Mouse (Mus musculus) CD4-positive, CD25-positive, alpha-beta regulatory T cell, adult 4 months (primary cell): ENCODE data around the gene Zfp689. TPM values are rescaled to one million over a fixed set of nuclear protein-coding genes. Genes with fewer than 3 reads are reported as not detected.

ENCODE experiments used
- ATAC-seq: one replicate; pipeline ENCODE4 v1.8.0; 2017
- polyA plus RNA-seq, 2 experiments: library from polyadenylated mRNA; unstranded; fragments of 100-300 nt; shearing (Covaris generic); gene quantifications; one replicate each; pipeline ENCODE4 v1.2.1; 2017

Zfp689 gene
- polyA plus RNA-seq, 2 experiments from 2014 or later, result 5.6 to 7.9 TPM

- ATAC-seq, result no peak
Measured at GRCm38 (mm10) chr7:127400355-127400754, 48.6 kb downstream of the Zfp689 start.

GRCm38 (mm10) chr7:127393944-127394333 lies 55.0 kb downstream of the Zfp689 start:
- no peak for ATAC-seq

- peak; percentile 94 for ATAC-seq
Measured at GRCm38 (mm10) chr7:127393157-127393943, 55.6 kb downstream of the Zfp689 start, which contains the start of gene E430018J23Rik. TSS of gene E430018J23Rik (minus strand) at chr7:127393629.

- no peak for ATAC-seq
Measured at GRCm38 (mm10) chr7:127392251-127392824, 56.6 kb downstream of the Zfp689 start.

Other genes starting within 250 kb of the Zfp689 start
- 10 to 100 TPM; 12.5 to 18.4 TPM for gene Tbc1d10b, start 240.7 kb downstream of the Zfp689 start, polyA plus RNA-seq
- 10 to 100 TPM; 25.4 to 31.5 TPM for gene Mylpf, start 240.3 kb downstream of the Zfp689 start, polyA plus RNA-seq
- gene Zfp553, start 216.1 kb downstream of the Zfp689 start, polyA plus RNA-seq, result 1 to 10 TPM; 6.6 to 7.9 TPM
- gene Sept1, start 216.0 kb downstream of the Zfp689 start, polyA plus RNA-seq, result 100 to 1,000 TPM; 819 to 912 TPM
- 1 to 10 TPM; 1.3 to 1.6 TPM for gene Zfp771, start 204.9 kb downstream of the Zfp689 start, polyA plus RNA-seq
- gene Dctpp1, start 188.4 kb downstream of the Zfp689 start, polyA plus RNA-seq, result 10 to 100 TPM; 39.7 to 50.1 TPM
- 10 to 100 TPM; 17.3 to 23.4 TPM for gene Sephs2, start 175.1 kb downstream of the Zfp689 start, polyA plus RNA-seq
- 100 to 1,000 TPM; 169 to 297 TPM for gene Itgal, start 152.9 kb downstream of the Zfp689 start, polyA plus RNA-seq
- not detected for gene Zfp768, start 103.6 kb downstream of the Zfp689 start, polyA plus RNA-seq
- gene Zfp747, start 73.1 kb downstream of the Zfp689 start, polyA plus RNA-seq, result 10 to 100 TPM; 12.7 to 17.6 TPM
- gene 9130019O22Rik, start 62.0 kb downstream of the Zfp689 start, polyA plus RNA-seq, result 1 to 10 TPM; 7.3 to 9.9 TPM
- gene E430018J23Rik, start 55.5 kb downstream of the Zfp689 start, polyA plus RNA-seq, result 1 to 10 TPM; 3.2 to 5.5 TPM
- 1 to 10 TPM; 6.0 to 9.1 TPM for gene Zfp764, start 42.3 kb downstream of the Zfp689 start, polyA plus RNA-seq
- gene Zfp688, start 27.1 kb downstream of the Zfp689 start, polyA plus RNA-seq, result 10 to 100 TPM; 16.0 to 18.9 TPM
- 100 to 1,000 TPM; 181 to 236 TPM for gene Prr14, start 10.5 kb upstream of the Zfp689 start, polyA plus RNA-seq
- 10 to 100 TPM; 22.9 to 24.0 TPM for gene Fbrs, start 30.0 kb upstream of the Zfp689 start, polyA plus RNA-seq
- gene Srcap, start 62.8 kb upstream of the Zfp689 start, polyA plus RNA-seq, result 10 to 100 TPM in 1 of 2 experiments, 1 to 10 TPM in 1; 9.1 to 11.4 TPM
- gene Gm42715, start 70.4 kb upstream of the Zfp689 start, polyA plus RNA-seq, result 10 to 100 TPM; 29.9 to 31.9 TPM
- gene Tmem265, start 112.2 kb upstream of the Zfp689 start, polyA plus RNA-seq, result 10 to 100 TPM; 39.7 to 91.0 TPM
- 100 to 1,000 TPM; 109 to 138 TPM for gene Phkg2, start 124.2 kb upstream of the Zfp689 start, polyA plus RNA-seq
- gene Ccdc189, start 139.4 kb upstream of the Zfp689 start, polyA plus RNA-seq, result under 1 TPM; 0.56 to 0.70 TPM
- gene Rnf40, start 139.6 kb upstream of the Zfp689 start, polyA plus RNA-seq, result 10 to 100 TPM; 26.3 to 45.6 TPM
- under 1 TPM; 0.16 to 0.56 TPM for gene Zfp629, start 166.6 kb upstream of the Zfp689 start, polyA plus RNA-seq